Mouse (Mus musculus): ENCODE results near the gene Dhrs7.

DNA sequence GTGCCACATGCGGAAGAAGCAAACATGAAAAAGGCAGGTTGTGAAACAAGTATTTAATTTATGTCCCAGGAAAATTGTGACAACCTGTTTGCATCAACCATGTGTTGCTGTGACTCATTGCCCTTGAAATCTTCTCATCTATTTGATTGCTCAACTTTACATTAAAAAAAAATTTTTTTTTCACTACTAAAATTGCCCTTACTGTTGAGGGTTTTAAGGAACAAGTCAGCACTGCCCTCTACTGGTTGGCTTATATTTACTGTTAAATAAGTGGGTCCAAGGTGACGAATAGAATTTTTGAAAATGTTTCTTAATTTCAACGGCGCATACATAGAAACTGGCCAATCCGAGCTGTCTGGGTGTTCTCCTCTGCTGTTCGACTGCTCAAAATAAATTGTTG, 29.2 kb upstream of the Dhrs7 start:
- peak; percentile 74 for TF ChIP-seq CTCF (IDR thresholded peaks at IDR 0.05)
- TF ChIP-seq EP300 (IDR thresholded peaks at IDR 0.05), result peak; percentile 67; the same call in 1 of the 2 replicates

Measured in lung, postnatal 0 days (tissue).